Comparison of ENCODE assay signal across 31 mouse cellular contexts in genomic region chr12:104223690-104224089, GRCm38 (mm10). TPM values are rescaled to one million over a fixed set of nuclear protein-coding genes. Genes with fewer than 3 reads are reported as not detected.
DNase-seq lines count a peak whose midpoint lies in the region; ATAC-seq and TF ChIP-seq lines count a peak whose summit lies in the region.
"Had no signal": no experiment of that assay in that cellular context is flagged by ENCODE, and none has a peak within 500 bp of the region (broad histone marks: within the 10 kb centered on the region; RNA-seq: fewer than 3 reads in every experiment).

No protein-coding gene starts in this region.

- peak overlapping the region; percentile 39; the same call in 1 of the 2 replicates for H3K27ac ChIP-seq in embryonic fibroblast, embryonic 13.5 days (ENCODE audit: insufficient read depth, low read length)
- H3K27ac ChIP-seq: embryonic facial prominence, embryonic 12.5 days; embryonic facial prominence, embryonic 15.5 days; forebrain, embryonic 12.5 days; forebrain, embryonic 15.5 days; heart, embryonic 15.5 days; hindbrain, embryonic 10.5 days; hindbrain, embryonic 13.5 days had no signal

- peak; percentile 63 for DNase-seq in A20 (ENCODE audit: low read depth, low spot score)
- no peak for DNase-seq in embryo, embryonic 11 days
- no peak for DNase-seq in left cerebral cortex, adult 18-20 months (ENCODE audit: low spot score in 2 of 2)
- DNase-seq: adrenal gland, adult 8-10 months; adrenal gland, postnatal 25 days; cerebellum, adult 18-20 months; cerebellum, adult 9-10 months; cerebellum, postnatal 14 days; gastrocnemius, postnatal 25 days; heart, postnatal 10 days; heart, postnatal 36 days had no signal

- no peak for TF ChIP-seq POLR2A in embryonic fibroblast, embryonic 13.5 days (IDR thresholded peaks at IDR 0.05; ENCODE audit: low read depth, low read length)

- no peak overlapping the region for H3K4me3 ChIP-seq in embryonic fibroblast, embryonic 13.5 days (ENCODE audit: insufficient read depth, low read length)
- H3K4me3 ChIP-seq: embryonic facial prominence, embryonic 12.5 days; embryonic facial prominence, embryonic 15.5 days; erythroblast, embryonic 14.5 days; forebrain, embryonic 12.5 days; forebrain, embryonic 15.5 days; heart, embryonic 12.5 days; heart, embryonic 15.5 days; hindbrain, embryonic 10.5 days; hindbrain, embryonic 13.5 days had no signal

- 0 out of 2 replicates have a peak, but pooled peaks have one; percentile 5 for ATAC-seq in megakaryocyte progenitor cell, adult 5-6 weeks (replicated peaks; ENCODE audit: poor library complexity)
- no peak for ATAC-seq in monocyte, adult 5-6 weeks (replicated peaks; ENCODE audit: insufficient number of reproducible peaks, low FRiP score, low TSS enrichment, poor library complexity, severe bottlenecking)
- ATAC-seq: forebrain, embryonic 15.5 days; hindbrain, embryonic 16.5 days; intestine, embryonic 16.5 days had no signal

- peaks cover 8% of the 10 kb centered on the region; the same call in 1 of the 2 replicates for H3K4me1 ChIP-seq in embryonic fibroblast, embryonic 13.5 days (ENCODE audit: control insufficient read depth, insufficient read depth, low read length)
- H3K4me1 ChIP-seq: embryonic facial prominence, embryonic 12.5 days; embryonic facial prominence, embryonic 15.5 days; forebrain, embryonic 12.5 days; forebrain, embryonic 15.5 days; heart, embryonic 15.5 days; hindbrain, embryonic 13.5 days had no signal

- no peak for TF ChIP-seq CTCF in embryonic fibroblast, embryonic 13.5 days (IDR thresholded peaks at IDR 0.05; ENCODE audit: borderline replicate concordance, insufficient read depth, low read length)

RNA-seq across cellular contexts. Expression of gene Serpina3f, which starts 9.3 kb away (rescaled TPM):
- 0.33 and 0.74 TPM in 2 replicates for polyA plus RNA-seq in embryonic fibroblast, embryonic 13.5 days (2011; ENCODE audit: insufficient read length, low read depth, missing spikeins)
- 1.7 and 2.1 TPM in 2 replicates for total RNA-seq in megakaryocyte progenitor cell, adult 5-6 weeks (2015)
- 1.2 and 1.4 TPM in 2 replicates for total RNA-seq in megakaryocyte progenitor cell, adult 5-6 weeks (2017)
- total RNA-seq in left cerebral cortex, adult 18-20 months (2021): not detected
- 0.86 to 3.9 TPM (median 1.1 TPM) in 3 replicates for total RNA-seq in monocyte, adult 5-6 weeks (2017)
- total RNA-seq: ES-E14; gastrocnemius, adult 8-10 months; gastrocnemius, postnatal 25 days; heart, adult 8-10 months; heart, postnatal 10 days; heart, postnatal 36 days had no signal
- polyA plus RNA-seq: C2C12; embryonic facial prominence, embryonic 15.5 days; erythroblast, embryonic 14.5 days; heart, embryonic 12.5 days; hindbrain, embryonic 10.5 days; hindbrain, embryonic 13.5 days had no signal

RNA-seq across cellular contexts. Expression of gene Serpina3g, which starts 12.4 kb away (rescaled TPM):
- 54.6 and 89.6 TPM in 2 replicates for polyA plus RNA-seq in embryonic fibroblast, embryonic 13.5 days (2011; ENCODE audit: insufficient read length, low read depth, missing spikeins)
- total RNA-seq in megakaryocyte progenitor cell, adult 5-6 weeks (2015): 14.9 and 26.9 TPM in 2 replicates
- 17.9 and 22.6 TPM in 2 replicates for total RNA-seq in megakaryocyte progenitor cell, adult 5-6 weeks (2017)
- total RNA-seq in left cerebral cortex, adult 18-20 months (2021): under 1 TPM in 1 of 2 experiments, not detected in 1; 0.44 TPM
- 37.7 to 97.9 TPM (median 42.7 TPM) in 3 replicates for total RNA-seq in monocyte, adult 5-6 weeks (2017)
- total RNA-seq: gastrocnemius, adult 8-10 months; gastrocnemius, postnatal 25 days had no signal
- polyA plus RNA-seq: forebrain, embryonic 12.5 days; hindbrain, embryonic 10.5 days had no signal

RNA-seq across cellular contexts. Expression of gene Serpina3i, which starts 39.2 kb away (rescaled TPM):
- 1.6 TPM in 2 replicates for polyA plus RNA-seq in embryonic fibroblast, embryonic 13.5 days (2011; ENCODE audit: insufficient read length, low read depth, missing spikeins)
- not detected in 2 replicates for total RNA-seq in megakaryocyte progenitor cell, adult 5-6 weeks (2015)
- not detected in 2 replicates for total RNA-seq in megakaryocyte progenitor cell, adult 5-6 weeks (2017)
- not detected for total RNA-seq in left cerebral cortex, adult 18-20 months (2021)
- total RNA-seq in monocyte, adult 5-6 weeks (2017): 0.49 TPM in 1 of 3 replicates, not detected in the others
- total RNA-seq: adrenal gland, postnatal 25 days; gastrocnemius, postnatal 25 days had no signal
- polyA plus RNA-seq: activated CD4-positive, CD25-positive, alpha-beta regulatory T cell, adult 4 months; C2C12; CD4-positive, CD25-positive, alpha-beta regulatory T cell, adult 4 months; erythroblast, embryonic 14.5 days; forebrain, embryonic 15.5 days; hindbrain, embryonic 10.5 days; hindbrain, embryonic 13.5 days; hindbrain, embryonic 16.5 days had no signal

Comparison
In these comparisons a context has a peak if more than half of its experiments do, and no peak if none do; other contexts are left out.
1. RNA of gene Serpina3g, which starts 12.4 kb away (total RNA-seq): 37.7 to 97.9 TPM in monocyte, adult 5-6 weeks and 14.9 to 26.9 TPM in megakaryocyte progenitor cell, adult 5-6 weeks; 0.44 TPM in left cerebral cortex, adult 18-20 months; every median in the first group is over 10 times any median in the second.